Mouse (Mus musculus) small intestine, adult 2 months (tissue): ENCODE measurements around the gene Tubb5. TPM values are rescaled to one million over a fixed set of nuclear protein-coding genes. Genes with fewer than 3 reads are reported as not detected.
A peak's percentile ranks its signal among the peaks of the same experiment; 100 is the strongest.

ENCODE experiments used
- H3K27ac ChIP-seq: fragments of 200-500 bp; 2 replicates; pipeline ENCODE4 v1.5.1; 2012; ENCODE audit warnings: low read depth, low read length, control low read depth, inconsistent platforms; ENCODE audit not compliant: insufficient read depth
- H3K27me3 ChIP-seq: fragments of 200-500 bp; 2 replicates; pipeline ENCODE4 v1.6.1; 2012; ENCODE audit warnings: mild to moderate bottlenecking, moderate library complexity, low read length, inconsistent platforms; ENCODE audit not compliant: control insufficient read depth, insufficient read depth
- H3K36me3 ChIP-seq: fragments of 200-500 bp; 2 replicates; pipeline ENCODE4 v1.6.1; 2012; ENCODE audit warnings: mild to moderate bottlenecking, low read length, control low read depth, inconsistent platforms; ENCODE audit not compliant: control insufficient read depth, insufficient read depth
- H3K4me1 ChIP-seq: fragments of 200-500 bp; 2 replicates; pipeline ENCODE4 v1.6.1; 2012; ENCODE audit warnings: low read length, inconsistent platforms, mixed read lengths; ENCODE audit not compliant: control insufficient read depth, insufficient read depth, insufficient read length
- H3K4me3 ChIP-seq: fragments of 200-500 bp; 2 replicates; pipeline ENCODE4 v1.5.1; 2012; ENCODE audit warnings: low read depth, mild to moderate bottlenecking, control low read depth, inconsistent platforms, low read length, moderate library complexity
- CTCF ChIP-seq: fragments of 200-500 bp; IDR thresholded peaks from 2 replicates; pipeline ENCODE4 v1.5.1; 2012; ENCODE audit warnings: low read depth, mild to moderate bottlenecking, control low read depth, inconsistent platforms, low read length, moderate library complexity, mixed read lengths; ENCODE audit not compliant: insufficient replicate concordance, insufficient read length; ENCODE audit errors: extremely low read depth
- POLR2A ChIP-seq: fragments of 200-500 bp; IDR thresholded peaks from 2 replicates; pipeline ENCODE4 v1.6.1; 2012; ENCODE audit warnings: low read depth, mild to moderate bottlenecking, control low read depth, inconsistent platforms, low read length, moderate library complexity
- WGBS: fragments of 180-500 bp; shearing (Covaris S2); methylation state at CpG from one replicate; pipeline ENCODE4 v1.1.7; 2018; 5-methylcytosine and 5-hydroxymethylcytosine counted together
- polyA plus RNA-seq: library from polyadenylated mRNA; depleted of rRNA; stranded (reverse); fragments of >200 nt; gene quantifications from 2 replicates; pipeline ENCODE4 v1.2.3, GENCODE M21; 2012

Tubb5 gene
- polyA plus RNA-seq, 1 experiment: 157 TPM

DNA sequence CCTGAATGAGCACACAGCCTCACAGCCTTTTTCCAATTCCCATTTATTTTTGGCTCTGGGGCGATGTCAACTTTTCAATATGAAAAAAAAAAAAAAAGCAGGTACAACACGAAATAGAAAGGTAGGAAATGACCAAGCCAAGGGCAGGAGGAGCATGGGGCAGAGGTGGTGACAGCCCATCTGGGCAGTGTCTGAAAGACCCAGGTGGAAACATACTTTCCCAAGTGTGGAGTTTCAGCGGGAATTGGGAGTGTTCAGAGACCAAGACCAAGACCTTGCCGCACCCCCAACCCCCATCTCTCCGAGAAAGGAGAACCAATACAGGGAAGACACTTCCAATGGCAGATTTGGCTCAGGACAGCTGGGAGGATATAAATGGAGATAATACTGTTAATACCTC is 4.2 kb downstream of the Tubb5 start:
- TF ChIP-seq CTCF (no peak), POLR2A (no peak)
- no peak overlapping the region for H3K27ac ChIP-seq
- 58% methylated on average over 5 of the region's 5 CpGs for whole genome bisulfite sequencing
- H3K4me3 ChIP-seq: no peak overlapping the region
- H3K36me3 ChIP-seq: peaks cover 36% of the 10 kb centered on the region
- no peaks in the 10 kb centered on the region for H3K27me3 ChIP-seq
- peaks cover 15% of the 10 kb centered on the region for H3K4me1 ChIP-seq

DNA sequence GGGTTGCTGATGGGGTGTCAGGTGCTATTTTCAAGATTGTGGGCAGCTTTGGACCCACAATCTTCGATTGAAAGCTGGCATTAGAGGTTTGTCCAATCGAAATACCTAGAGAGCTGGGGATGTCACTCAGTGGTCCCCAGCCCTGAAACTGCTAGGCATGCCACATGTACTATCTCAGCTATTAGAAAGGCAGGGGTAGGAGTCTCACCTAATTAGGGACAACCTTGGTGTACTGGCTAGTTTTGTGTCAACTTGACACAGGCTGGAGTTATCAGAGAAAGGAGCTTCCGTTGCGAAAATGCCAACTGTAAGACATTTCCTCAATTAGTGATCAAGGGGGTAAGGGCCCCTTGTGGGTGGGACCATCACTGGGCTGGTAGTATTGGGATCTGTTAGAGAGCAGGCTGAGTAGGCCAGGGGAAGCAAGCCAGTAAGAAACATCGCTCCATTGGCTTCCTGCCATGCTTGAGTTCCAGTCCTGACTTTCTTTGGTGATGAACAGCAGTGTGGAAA is 4.8 kb downstream of the Tubb5 start:
- WGBS: 38% methylated on average over 5 of the region's 5 CpGs
- H3K4me3 ChIP-seq: no peak overlapping the region
- H3K27ac ChIP-seq: no peak overlapping the region
- H3K27me3 ChIP-seq: no peaks in the 10 kb centered on the region
- TF ChIP-seq POLR2A: no peak
- TF ChIP-seq CTCF: no peak
- H3K4me1 ChIP-seq: peaks cover 15% of the 10 kb centered on the region
- H3K36me3 ChIP-seq: peaks cover 36% of the 10 kb centered on the region

DNA sequence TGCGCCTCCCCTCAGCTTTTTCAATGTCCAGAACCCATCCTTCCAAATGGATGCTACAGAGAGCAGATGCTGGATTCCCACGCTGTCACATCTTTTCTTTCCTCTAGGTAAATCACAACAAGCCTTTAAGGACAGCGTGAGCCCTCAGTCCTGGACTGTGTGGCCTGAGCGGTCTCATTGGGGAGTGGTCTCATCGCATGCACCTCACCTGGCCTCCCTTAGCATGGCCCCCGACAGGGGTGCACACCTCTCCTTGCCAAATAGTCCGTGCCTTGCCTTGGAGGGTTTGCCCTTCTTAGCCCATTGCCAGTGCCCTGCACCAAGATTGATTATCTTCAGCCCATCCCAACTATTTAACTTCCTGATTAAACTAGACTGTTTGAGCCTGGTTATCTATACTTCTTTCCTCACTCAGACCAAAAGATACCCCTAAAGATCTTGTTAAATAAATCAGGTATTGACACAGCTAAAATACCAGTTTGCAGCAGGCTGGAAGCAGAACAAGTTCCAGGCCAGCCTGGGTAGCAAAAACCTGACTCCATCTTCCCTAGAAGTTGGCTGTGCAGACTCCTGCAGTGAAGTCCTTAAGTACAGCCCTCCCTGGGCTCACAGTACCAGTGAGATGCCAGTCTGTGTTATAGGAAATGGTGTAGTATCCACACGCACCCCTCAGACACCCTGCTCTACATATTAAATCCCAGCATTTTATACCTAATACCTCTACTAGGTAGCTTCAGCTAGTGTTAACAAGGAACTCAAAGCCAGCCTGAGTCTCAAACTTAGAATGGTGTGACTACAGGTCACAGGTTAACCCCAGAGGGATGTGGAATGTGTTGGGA is 5.5 kb downstream of the Tubb5 start:
- no peak overlapping the region for H3K4me3 ChIP-seq
- H3K27ac ChIP-seq: no peak overlapping the region
- WGBS: 67% methylated on average over 8 of the region's 8 CpGs
- H3K36me3 ChIP-seq: peaks cover 37% of the 10 kb centered on the region
- no peak for TF ChIP-seq POLR2A
- no peak for TF ChIP-seq CTCF
- H3K4me1 ChIP-seq: peaks cover 15% of the 10 kb centered on the region
- H3K27me3 ChIP-seq: no peaks in the 10 kb centered on the region

DNA sequence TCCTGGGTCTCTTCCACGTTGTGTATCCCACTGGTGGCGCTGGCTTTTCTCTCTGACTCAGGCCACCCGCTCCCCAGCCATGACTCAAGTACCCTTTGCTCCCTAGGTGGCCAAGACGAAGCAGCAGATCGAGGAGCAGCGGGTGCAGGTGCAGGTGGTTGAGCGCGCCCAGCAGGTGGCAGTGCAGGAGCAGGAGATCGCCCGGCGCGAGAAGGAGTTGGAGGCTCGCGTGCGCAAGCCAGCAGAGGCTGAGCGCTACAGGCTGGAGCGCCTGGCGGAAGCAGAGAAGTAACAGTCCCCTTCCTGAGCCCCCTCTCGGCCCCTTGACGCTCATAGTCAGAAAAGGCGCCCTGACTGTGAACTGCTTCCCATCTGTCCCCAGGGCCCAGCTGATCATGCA is 8.4 kb downstream of the Tubb5 start:
- TF ChIP-seq CTCF (peak; percentile 88), POLR2A (0 out of 2 replicates have a peak, but pooled peaks have one; percentile 22)
- WGBS: 1% methylated on average over 21 of the region's 21 CpGs
- Histone ChIP-seq H3K27ac (no peak overlapping the region), H3K4me3 (no peak overlapping the region), H3K36me3 (peaks cover 33% of the 10 kb centered on the region), H3K4me1 (peaks cover 6% of the 10 kb centered on the region), H3K27me3 (no peaks in the 10 kb centered on the region)

DNA sequence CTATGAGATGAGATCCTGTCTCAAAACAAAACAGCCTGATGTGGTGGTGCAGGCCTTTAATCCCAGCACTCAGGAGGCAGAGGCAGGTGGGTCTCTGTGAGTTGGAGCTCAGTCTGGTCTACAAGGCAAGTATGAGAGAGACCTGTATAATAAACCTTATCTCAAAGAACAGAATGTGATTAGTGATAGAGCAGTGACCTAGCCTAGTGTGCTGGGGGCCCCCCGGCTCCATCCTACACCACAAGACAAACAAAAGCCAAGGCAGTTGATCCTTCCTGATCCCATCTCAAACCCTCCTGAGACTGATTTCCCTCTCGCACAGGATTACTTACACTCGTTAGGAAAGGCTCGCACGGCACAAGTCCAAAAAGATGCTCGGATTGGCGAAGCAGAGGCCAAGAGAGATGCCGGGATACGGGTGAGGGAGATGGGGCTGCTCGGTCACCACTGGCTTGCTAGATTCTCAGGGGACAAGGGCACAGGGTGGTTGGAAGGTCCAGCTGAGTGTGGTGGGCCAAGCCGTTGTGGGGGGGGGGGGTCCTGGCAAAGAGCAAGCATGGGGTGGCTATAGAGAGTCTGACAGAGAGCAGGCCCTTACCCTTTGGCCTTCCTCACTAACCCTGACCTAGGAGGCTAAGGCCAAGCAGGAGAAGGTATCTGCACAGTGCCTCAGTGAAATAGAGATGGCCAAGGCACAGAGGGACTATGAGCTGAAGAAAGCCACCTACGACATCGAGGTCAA is 12.8 kb downstream of the Tubb5 start:
- Histone ChIP-seq H3K27ac (no peak overlapping the region), H3K36me3 (peaks cover 10% of the 10 kb centered on the region; the same call in 1 of the 2 replicates), H3K27me3 (no peaks in the 10 kb centered on the region), H3K4me3 (no peak overlapping the region), H3K4me1 (peaks cover 8% of the 10 kb centered on the region)
- no peak for TF ChIP-seq CTCF
- no peak for TF ChIP-seq POLR2A
- 84% methylated on average over 13 of the region's 13 CpGs for WGBS

DNA sequence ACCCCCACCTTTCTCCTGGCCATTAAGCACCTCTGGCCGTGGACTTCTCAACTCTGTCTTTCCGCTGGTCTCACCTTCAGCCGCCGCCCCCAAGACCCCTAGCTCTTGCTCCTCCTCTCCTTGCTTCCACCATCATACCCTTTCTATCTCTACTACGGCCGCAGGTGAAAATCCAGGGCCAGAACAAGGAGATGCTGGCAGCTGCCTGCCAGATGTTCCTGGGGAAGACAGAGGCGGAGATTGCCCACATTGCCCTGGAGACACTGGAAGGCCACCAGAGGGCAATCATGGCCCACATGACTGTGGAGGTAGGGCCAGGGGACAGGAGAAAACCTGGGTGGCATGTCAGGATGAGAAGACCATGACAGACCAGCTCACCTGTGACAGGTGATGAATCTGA is 13.7 kb downstream of the Tubb5 start:
- Histone ChIP-seq H3K27me3 (no peaks in the 10 kb centered on the region), H3K4me1 (peaks cover 4% of the 10 kb centered on the region), H3K4me3 (no peak overlapping the region), H3K36me3 (peaks cover 10% of the 10 kb centered on the region; the same call in 1 of the 2 replicates), H3K27ac (no peak overlapping the region)
- peak; percentile 21; the same call in 1 of the 2 replicates for TF ChIP-seq CTCF
- no peak for TF ChIP-seq POLR2A
- 78% methylated on average over 7 of the region's 7 CpGs for WGBS
